Mouse (Mus musculus) erythroblast, embryonic 14.5 days (primary cell): ENCODE results near the gene Gm20918. TPM values are rescaled to one million over a fixed set of nuclear protein-coding genes. Genes with fewer than 3 reads are reported as not detected.
"Not testable (repeated sequence)": the region's sequence is repeated elsewhere in the genome, so short reads cannot be mapped to it uniquely, and the experiment has no call there.

ENCODE experiments used
- H3K27me3 ChIP-seq: 2 replicates; pipeline ENCODE4 v1.6.1; 2012; ENCODE audit warnings: inconsistent platforms; ENCODE audit not compliant: control insufficient read depth
- H3K36me3 ChIP-seq: 2 replicates; pipeline ENCODE4 v1.6.1; 2012; ENCODE audit warnings: mild to moderate bottlenecking, inconsistent platforms; ENCODE audit not compliant: control insufficient read depth
- H3K4me1 ChIP-seq: 2 replicates; pipeline ENCODE4 v1.6.1; 2012; ENCODE audit warnings: inconsistent platforms; ENCODE audit not compliant: control insufficient read depth
- H3K4me3 ChIP-seq: replicated peaks from 2 replicates; pipeline ENCODE3; 2012; ENCODE audit warnings: moderate library complexity, mild to moderate bottlenecking, inconsistent platforms
- H3K9me3 ChIP-seq: 2 replicates; pipeline ENCODE4 v1.6.1; 2012; ENCODE audit warnings: low read length, inconsistent platforms, mixed read lengths; ENCODE audit not compliant: control insufficient read depth
- polyA plus RNA-seq: library from polyadenylated mRNA; stranded (reverse); fragments of >175 nt; gene quantifications from 2 replicates; pipeline ENCODE4 v1.2.3, GENCODE M21; 2012

Gm20918 gene
- not detected in 2 replicates for polyA plus RNA-seq

- not testable (repeated sequence) for H3K4me3 ChIP-seq, H3K9me3 ChIP-seq, H3K27me3 ChIP-seq, H3K4me1 ChIP-seq, H3K36me3 ChIP-seq
Observed at GRCm38 (mm10) chrY:5043637-5044036, at the start of gene Gm20918. Gm20918 (plus strand) TSS chrY:5043937.

Other genes with a start within 250 kb of the Gm20918 start
- not detected in 2 replicates for gene Gm21820, start 205.5 kb downstream of the Gm20918 start, polyA plus RNA-seq